Mouse (Mus musculus) forebrain, embryonic 16.5 days (tissue): ENCODE results near the gene Nans. TPM values are rescaled to one million over a fixed set of nuclear protein-coding genes. Genes with fewer than 3 reads are reported as not detected.
A peak's percentile ranks its signal among the peaks of the same experiment; 100 is the strongest.

Source experiments
- ATAC-seq: fragments of 200-750 bp; cut with Nextera tagmentation; 2 replicates; pipeline ENCODE4 v1.8.0; 2017; ENCODE audit warnings: mild to moderate bottlenecking, moderate library complexity
- H3K27ac ChIP-seq: fragments of 300-500 bp; sonication (generic); 2 replicates; pipeline ENCODE4 v1.5.1; 2014; ENCODE audit warnings: low read length, control low read depth
- H3K27me3 ChIP-seq: fragments of 300-500 bp; sonication (generic); replicated peaks from 2 replicates; pipeline ENCODE4 v1.6.1; 2014; ENCODE audit warnings: low read length; ENCODE audit not compliant: control insufficient read depth, insufficient read depth
- H3K36me3 ChIP-seq: fragments of 300-500 bp; sonication (generic); 2 replicates; pipeline ENCODE4 v1.6.1; 2014; ENCODE audit not compliant: control insufficient read depth, insufficient read depth
- H3K4me1 ChIP-seq: fragments of 300-500 bp; sonication (generic); replicated peaks from 2 replicates; pipeline ENCODE4 v1.6.1; 2014; ENCODE audit warnings: low read length; ENCODE audit not compliant: control insufficient read depth, insufficient read depth
- H3K4me2 ChIP-seq: fragments of 300-500 bp; sonication (generic); 2 replicates; pipeline ENCODE4 v1.6.1; 2014; ENCODE audit warnings: mild to moderate bottlenecking, low read length, control low read depth
- H3K4me3 ChIP-seq: fragments of 300-500 bp; sonication (generic); replicated peaks from 2 replicates; pipeline ENCODE4 v1.5.1; 2014; ENCODE audit warnings: mild to moderate bottlenecking, low read length, control low read depth
- H3K9ac ChIP-seq: fragments of 300-500 bp; sonication (generic); replicated peaks from 2 replicates; pipeline ENCODE4 v1.6.1; 2014; ENCODE audit warnings: low read depth, low read length, control low read depth
- H3K9me3 ChIP-seq: fragments of 300-500 bp; sonication (generic); 2 replicates; pipeline ENCODE4 v1.6.1; 2016; ENCODE audit warnings: low read length; ENCODE audit not compliant: control insufficient read depth
- WGBS: fragments of 180-500 bp; shearing (Covaris S2); extraction: QIAGEN DNeasy Blood & Tissue Kit; methylation state at CpG from one replicate; pipeline ENCODE4 v1.1.7; 2014; 5-methylcytosine and 5-hydroxymethylcytosine counted together
- polyA plus RNA-seq: library from polyadenylated mRNA; unstranded; fragments of >200 nt; fragmentation: Nextera tagmentation; extraction: Ambion mirVana; gene quantifications from 2 replicates; pipeline ENCODE4 v1.2.1, GENCODE M21; 2015

Gene Nans
- polyA plus RNA-seq, 1 experiment from 2014 or later = 81.1 TPM

- H3K27me3 ChIP-seq = no peaks in the 10 kb centered on the region
- H3K4me2 ChIP-seq = no peak overlapping the region
- WGBS = 10% methylated on average over 4 of the region's 4 CpGs
- H3K36me3 ChIP-seq = peaks cover 18% of the 10 kb centered on the region
- H3K27ac ChIP-seq = no peak overlapping the region
- ATAC-seq = peak; percentile 18; the same call in 1 of the 2 replicates
- no peak overlapping the region for H3K4me3 ChIP-seq
- no peak overlapping the region for H3K9ac ChIP-seq
- no peaks in the 10 kb centered on the region for H3K9me3 ChIP-seq
- H3K4me1 ChIP-seq = no peaks in the 10 kb centered on the region
Measured at GRCm38 (mm10) chr4:46498976-46499375, 9.9 kb downstream of the Nans start.

- no peak for ATAC-seq
Measured at GRCm38 (mm10) chr4:46502606-46503502, 13.8 kb downstream of the Nans start.

GRCm38 (mm10) chr4:46503881-46504280 lies 14.8 kb downstream of the Nans start:
- ATAC-seq = no peak
- peaks cover 18% of the 10 kb centered on the region for H3K36me3 ChIP-seq
- H3K27ac ChIP-seq = peak overlapping the region; percentile 45

More at GRCm38 (mm10) chr4:46502606-46503502, 13.8 kb downstream of the Nans start:
- no peak overlapping the region for H3K4me3 ChIP-seq
- H3K36me3 ChIP-seq = peaks cover 18% of the 10 kb centered on the region
- H3K27ac ChIP-seq = peak overlapping the region; percentile 45; the same call in 1 of the 2 replicates
- 68% methylated on average over 16 of the region's 16 CpGs for WGBS
- H3K4me1 ChIP-seq = peaks cover 12% of the 10 kb centered on the region
- H3K4me2 ChIP-seq = no peak overlapping the region
- H3K9me3 ChIP-seq = no peaks in the 10 kb centered on the region
- H3K9ac ChIP-seq = no peak overlapping the region
- H3K27me3 ChIP-seq = no peaks in the 10 kb centered on the region

GRCm38 (mm10) chr4:46505361-46506057 lies 16.5 kb downstream of the Nans start:
- WGBS = 47% methylated on average over 8 of the region's 8 CpGs
- Histone ChIP-seq H3K27me3 (no peaks in the 10 kb centered on the region), H3K27ac (no peak overlapping the region), H3K4me2 (no peak overlapping the region), H3K36me3 (peaks cover 14% of the 10 kb centered on the region), H3K9me3 (no peaks in the 10 kb centered on the region), H3K4me1 (peaks cover 12% of the 10 kb centered on the region), H3K9ac (no peak overlapping the region), H3K4me3 (no peak overlapping the region)
- ATAC-seq = no peak

More at GRCm38 (mm10) chr4:46503881-46504280, 14.8 kb downstream of the Nans start:
- Histone ChIP-seq H3K27me3 (no peaks in the 10 kb centered on the region), H3K4me2 (no peak overlapping the region), H3K9me3 (no peaks in the 10 kb centered on the region), H3K9ac (no peak overlapping the region), H3K4me1 (peaks cover 12% of the 10 kb centered on the region), H3K4me3 (no peak overlapping the region)
- WGBS = 74% methylated on average over 3 of the region's 3 CpGs

GRCm38 (mm10) chr4:46506801-46507610 lies 18.0 kb downstream of the Nans start:
- Histone ChIP-seq H3K27me3 (no peaks in the 10 kb centered on the region), H3K9me3 (no peaks in the 10 kb centered on the region), H3K4me3 (peak overlapping the region; percentile 65), H3K9ac (peak overlapping the region; percentile 81), H3K4me1 (peaks cover 12% of the 10 kb centered on the region), H3K27ac (peak overlapping the region; percentile 83), H3K36me3 (peaks cover 8% of the 10 kb centered on the region), H3K4me2 (peak overlapping the region; percentile 83)
- ATAC-seq = peak; percentile 95
- under 1% methylated on average over 76 of the region's 94 CpGs for WGBS

- peak overlapping the region; percentile 65 for H3K4me3 ChIP-seq
Measured at GRCm38 (mm10) chr4:46507736-46508460, 18.9 kb downstream of the Nans start.

GRCm38 (mm10) chr4:46520491-46520890 lies 31.4 kb downstream of the Nans start:
- Histone ChIP-seq H3K4me1 (no peaks in the 10 kb centered on the region), H3K4me3 (no peak overlapping the region), H3K27ac (no peak overlapping the region), H3K27me3 (no peaks in the 10 kb centered on the region), H3K9me3 (no peaks in the 10 kb centered on the region), H3K9ac (no peak overlapping the region), H3K4me2 (no peak overlapping the region), H3K36me3 (no peaks in the 10 kb centered on the region)
- no peak for ATAC-seq
- 81% methylated on average over 2 of the region's 2 CpGs for WGBS

More at GRCm38 (mm10) chr4:46507736-46508460, 18.9 kb downstream of the Nans start:
- Histone ChIP-seq H3K9ac (no peak overlapping the region), H3K4me1 (peaks cover 12% of the 10 kb centered on the region), H3K27ac (no peak overlapping the region), H3K9me3 (no peaks in the 10 kb centered on the region), H3K4me2 (peak overlapping the region; percentile 83), H3K27me3 (no peaks in the 10 kb centered on the region), H3K36me3 (peaks cover 2% of the 10 kb centered on the region; the same call in 1 of the 2 replicates)
- peak; percentile 31; the same call in 1 of the 2 replicates for ATAC-seq
- 9% methylated on average over 16 of the region's 16 CpGs for WGBS

GRCm38 (mm10) chr4:46521457-46521856 lies 32.4 kb downstream of the Nans start:
- no peak overlapping the region for H3K4me3 ChIP-seq
- ATAC-seq = no peak
- no peaks in the 10 kb centered on the region for H3K4me1 ChIP-seq
- no peak overlapping the region for H3K27ac ChIP-seq
- no peaks in the 10 kb centered on the region for H3K27me3 ChIP-seq
- no peaks in the 10 kb centered on the region for H3K36me3 ChIP-seq
- WGBS = 80% methylated on average over 10 of the region's 10 CpGs
- H3K9me3 ChIP-seq = no peaks in the 10 kb centered on the region
- H3K4me2 ChIP-seq = no peak overlapping the region
- no peak overlapping the region for H3K9ac ChIP-seq
